Mouse (Mus musculus): ENCODE measurements at regions not wholly inside any gene's neighbourhood (a gene's known extent, or its start where the extent isn't known, plus 50 kb on each side); places are given as distances from the start of the nearest gene placed in this dataset.
"Not testable (repeated sequence)": the region's sequence is repeated elsewhere in the genome, so short reads cannot be mapped to it uniquely, and the experiment has no call there.

DNA sequence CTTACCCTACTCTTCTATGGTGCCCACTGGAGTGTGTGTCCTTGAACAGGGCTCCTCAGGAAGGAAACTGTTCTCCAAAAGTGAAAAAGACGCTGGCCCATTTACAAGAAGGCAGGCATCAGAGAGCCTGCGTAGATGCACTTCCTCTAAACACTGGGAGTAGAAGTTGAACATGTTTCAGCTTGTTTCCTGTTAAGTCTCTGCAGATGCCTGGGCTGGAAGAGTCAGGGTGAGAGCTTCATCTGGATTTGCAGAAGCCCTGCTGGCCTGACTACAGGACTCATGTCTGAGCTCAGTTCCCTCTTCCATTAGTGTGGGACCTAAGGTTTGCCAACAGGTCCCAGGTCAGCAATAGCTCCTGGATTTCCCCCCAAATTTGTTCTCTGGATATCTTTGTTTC lies 54.7 kb upstream of the Nlrp1b start:
- TF ChIP-seq POLR2A (IDR thresholded peaks at IDR 0.05; ENCODE audit: borderline replicate concordance, extremely low read depth, insufficient read depth, insufficient read length) = no peak
- ATAC-seq (ENCODE audit: low FRiP score, low read depth) (no peak), DNase-seq (ENCODE audit: low spot score) (no peak)
- Histone ChIP-seq H3K36me3 (ENCODE audit: control insufficient read depth, insufficient read depth, low read length) (no peaks in the 10 kb centered on the region), H3K27me3 (ENCODE audit: control insufficient read depth, insufficient read depth, low read length) (no peaks in the 10 kb centered on the region), H3K9ac (ENCODE audit: low read depth, low read length, severe bottlenecking) (no peak overlapping the region), H3K27ac (replicated peaks; ENCODE audit: low read depth, low read length) (no peak overlapping the region), H3K9me3 (ENCODE audit: control insufficient read depth, low read length) (no peaks in the 10 kb centered on the region), H3K4me1 (ENCODE audit: control insufficient read depth, insufficient read depth, low read length) (no peaks in the 10 kb centered on the region), H3K4me3 (replicated peaks; ENCODE audit: low read length) (no peak overlapping the region), H3K4me2 (replicated peaks; ENCODE audit: low read depth, low read length, severe bottlenecking) (no peak overlapping the region)
- WGBS = 77% methylated on average over 2 of the region's 2 CpGs

DNA sequence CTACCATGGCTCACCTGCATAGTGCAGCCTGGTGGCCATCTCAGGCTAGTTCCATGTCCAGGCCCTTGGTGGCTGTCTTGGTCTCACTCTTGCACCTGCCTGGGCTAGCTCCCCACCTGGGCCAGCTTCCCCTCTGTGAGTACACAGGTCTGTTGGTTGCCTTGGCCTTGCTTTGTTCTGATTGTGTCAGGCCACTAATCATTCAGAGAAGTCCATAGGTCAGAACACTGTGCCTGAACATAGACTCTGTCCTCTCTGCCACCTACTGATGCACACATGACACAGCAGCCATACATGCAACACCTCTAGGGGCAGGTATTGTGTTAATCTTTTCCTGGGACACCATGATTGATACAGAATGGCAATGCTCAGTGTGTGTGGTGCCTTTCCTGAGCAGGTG lies 57.7 kb upstream of the Nlrp1b start:
- not testable (repeated sequence) for H3K36me3 ChIP-seq (ENCODE audit: control insufficient read depth, insufficient read depth, low read length); H3K27me3 ChIP-seq (ENCODE audit: control insufficient read depth, insufficient read depth, low read length); H3K4me2 ChIP-seq (replicated peaks; ENCODE audit: low read depth, low read length, severe bottlenecking); ATAC-seq (ENCODE audit: low FRiP score, low read depth); H3K27ac ChIP-seq (replicated peaks; ENCODE audit: low read depth, low read length); H3K9me3 ChIP-seq (ENCODE audit: control insufficient read depth, low read length); H3K9ac ChIP-seq (ENCODE audit: low read depth, low read length, severe bottlenecking); H3K4me3 ChIP-seq (replicated peaks; ENCODE audit: low read length); DNase-seq (ENCODE audit: low spot score); H3K4me1 ChIP-seq (ENCODE audit: control insufficient read depth, insufficient read depth, low read length)

DNA sequence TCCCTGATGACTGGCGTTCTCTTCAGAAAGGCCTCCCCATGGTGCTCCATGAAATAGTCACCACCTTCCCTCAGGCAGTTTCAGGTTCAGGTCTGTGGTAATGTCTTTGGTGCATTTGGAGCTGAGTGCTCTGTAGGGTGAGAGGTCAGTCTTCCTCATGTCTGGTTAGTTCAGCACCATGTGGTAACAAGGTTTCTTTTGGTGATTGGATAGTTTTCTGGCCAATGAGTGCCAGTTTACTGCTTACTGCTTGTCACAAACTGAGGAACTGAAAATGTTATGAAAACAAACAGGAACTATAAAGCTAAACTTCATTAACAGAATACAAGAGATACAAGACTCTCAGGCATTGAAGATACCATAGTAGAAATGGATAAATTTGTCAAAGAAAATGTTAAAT lies 59.0 kb upstream of the Nlrp1b start:
- H3K9me3 ChIP-seq (ENCODE audit: control insufficient read depth, low read length) = no peaks in the 10 kb centered on the region
- no peak for TF ChIP-seq POLR2A (IDR thresholded peaks at IDR 0.05; ENCODE audit: borderline replicate concordance, extremely low read depth, insufficient read depth, insufficient read length)
- no peak overlapping the region for H3K4me3 ChIP-seq (replicated peaks; ENCODE audit: low read length)
- no peak for DNase-seq (ENCODE audit: low spot score)
- no peak overlapping the region for H3K9ac ChIP-seq (ENCODE audit: low read depth, low read length, severe bottlenecking)
- no peaks in the 10 kb centered on the region for H3K36me3 ChIP-seq (ENCODE audit: control insufficient read depth, insufficient read depth, low read length)
- no peak overlapping the region for H3K27ac ChIP-seq (replicated peaks; ENCODE audit: low read depth, low read length)
- no peak for ATAC-seq (ENCODE audit: low FRiP score, low read depth)
- H3K27me3 ChIP-seq (ENCODE audit: control insufficient read depth, insufficient read depth, low read length) = no peaks in the 10 kb centered on the region
- WGBS = 50% methylated on average over 1 of the region's 1 CpGs
- no peak overlapping the region for H3K4me2 ChIP-seq (replicated peaks; ENCODE audit: low read depth, low read length, severe bottlenecking)
- H3K4me1 ChIP-seq (ENCODE audit: control insufficient read depth, insufficient read depth, low read length) = no peaks in the 10 kb centered on the region

DNA sequence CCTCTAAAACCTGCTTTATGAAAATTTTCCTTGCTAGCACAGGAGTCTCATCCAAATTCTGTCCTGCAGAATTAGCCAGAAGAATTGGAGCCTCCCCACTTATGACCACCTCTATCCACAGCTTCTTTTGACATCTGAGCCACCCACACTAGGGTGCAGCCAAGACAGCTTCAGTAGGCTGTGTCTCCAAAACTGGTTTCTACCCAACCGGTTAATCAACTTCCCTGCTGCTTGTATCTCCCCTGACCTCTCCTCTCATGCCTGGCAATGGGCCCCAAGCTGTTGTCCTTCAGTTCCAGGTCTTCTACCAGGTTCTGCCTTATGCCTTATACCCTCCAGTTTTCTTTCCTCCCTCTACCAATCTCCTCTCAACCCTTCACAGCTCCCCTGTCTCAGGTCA lies 68.9 kb upstream of the Nlrp1b start:
- no peak for TF ChIP-seq POLR2A (IDR thresholded peaks at IDR 0.05; ENCODE audit: borderline replicate concordance, extremely low read depth, insufficient read depth, insufficient read length)
- no peaks in the 10 kb centered on the region for H3K4me1 ChIP-seq (ENCODE audit: control insufficient read depth, insufficient read depth, low read length)
- H3K9me3 ChIP-seq (ENCODE audit: control insufficient read depth, low read length) = no peaks in the 10 kb centered on the region
- no peak overlapping the region for H3K27ac ChIP-seq (replicated peaks; ENCODE audit: low read depth, low read length)
- no peak for ATAC-seq (ENCODE audit: low FRiP score, low read depth)
- no peaks in the 10 kb centered on the region for H3K36me3 ChIP-seq (ENCODE audit: control insufficient read depth, insufficient read depth, low read length)
- no peak overlapping the region for H3K4me3 ChIP-seq (replicated peaks; ENCODE audit: low read length)
- no peak overlapping the region for H3K4me2 ChIP-seq (replicated peaks; ENCODE audit: low read depth, low read length, severe bottlenecking)
- DNase-seq (ENCODE audit: low spot score) = no peak
- H3K9ac ChIP-seq (ENCODE audit: low read depth, low read length, severe bottlenecking) = no peak overlapping the region
- whole genome bisulfite sequencing = 88% methylated on average over 1 of the region's 1 CpGs
- H3K27me3 ChIP-seq (ENCODE audit: control insufficient read depth, insufficient read depth, low read length) = no peaks in the 10 kb centered on the region

DNA sequence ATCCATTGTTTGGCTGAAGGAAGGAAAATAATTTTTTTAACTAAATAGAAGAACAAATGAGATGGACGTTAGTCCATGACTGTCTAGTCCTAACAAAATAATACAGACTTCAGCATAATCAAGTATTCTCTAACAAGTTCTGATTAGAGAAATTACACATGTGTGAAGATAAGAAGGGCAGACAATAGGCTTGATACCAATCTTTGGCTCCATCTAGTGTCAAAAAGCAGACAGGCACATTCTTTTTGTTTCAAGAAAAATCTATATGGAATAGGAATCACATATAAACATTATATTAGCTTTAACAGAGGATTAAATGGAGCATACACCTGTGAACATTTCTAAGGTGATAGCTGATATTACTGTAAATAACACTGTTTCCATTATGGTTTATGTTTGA lies 92.9 kb upstream of the Nlrp1b start:
- no peaks in the 10 kb centered on the region for H3K4me1 ChIP-seq (ENCODE audit: control insufficient read depth, insufficient read depth, low read length)
- H3K4me3 ChIP-seq (replicated peaks; ENCODE audit: low read length) = no peak overlapping the region
- H3K9me3 ChIP-seq (ENCODE audit: control insufficient read depth, low read length) = no peaks in the 10 kb centered on the region
- no peak overlapping the region for H3K9ac ChIP-seq (ENCODE audit: low read depth, low read length, severe bottlenecking)
- no peaks in the 10 kb centered on the region for H3K27me3 ChIP-seq (ENCODE audit: control insufficient read depth, insufficient read depth, low read length)
- H3K27ac ChIP-seq (replicated peaks; ENCODE audit: low read depth, low read length) = no peak overlapping the region
- H3K4me2 ChIP-seq (replicated peaks; ENCODE audit: low read depth, low read length, severe bottlenecking) = no peak overlapping the region
- 47% methylated on average over 1 of the region's 1 CpGs for WGBS
- H3K36me3 ChIP-seq (ENCODE audit: control insufficient read depth, insufficient read depth, low read length) = no peaks in the 10 kb centered on the region
- DNase-seq (ENCODE audit: low spot score) (no peak), ATAC-seq (ENCODE audit: low FRiP score, low read depth) (no peak)
- no peak for TF ChIP-seq POLR2A (IDR thresholded peaks at IDR 0.05; ENCODE audit: borderline replicate concordance, extremely low read depth, insufficient read depth, insufficient read length)

DNA sequence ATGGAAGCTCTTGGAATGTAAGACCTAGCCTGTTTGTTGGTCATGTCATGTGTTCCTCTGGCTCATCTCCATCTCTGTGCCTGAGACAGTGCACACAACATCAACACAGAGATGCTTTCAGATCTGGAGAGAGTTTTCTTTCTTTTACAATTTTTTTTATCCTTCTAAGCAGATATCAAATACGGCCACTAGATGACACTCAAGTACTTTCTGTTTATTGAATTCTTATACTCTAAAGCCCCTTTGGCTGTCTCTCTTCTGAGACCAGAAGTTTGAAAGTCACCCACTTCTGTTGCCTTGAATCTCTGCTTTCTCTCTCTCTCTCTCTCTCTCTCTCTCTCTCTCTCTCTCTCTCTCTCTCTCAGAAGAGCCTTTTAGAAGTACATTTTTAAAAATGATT lies 106.9 kb upstream of the Nlrp1b start:
- peak; percentile 60 for DNase-seq (ENCODE audit: low spot score)
- Histone ChIP-seq H3K4me3 (replicated peaks; ENCODE audit: low read length) (no peak overlapping the region), H3K4me2 (replicated peaks; ENCODE audit: low read depth, low read length, severe bottlenecking) (no peak overlapping the region), H3K4me1 (ENCODE audit: control insufficient read depth, insufficient read depth, low read length) (no peaks in the 10 kb centered on the region), H3K9ac (ENCODE audit: low read depth, low read length, severe bottlenecking) (no peak overlapping the region), H3K27ac (replicated peaks; ENCODE audit: low read depth, low read length) (no peak overlapping the region), H3K9me3 (ENCODE audit: control insufficient read depth, low read length) (no peaks in the 10 kb centered on the region), H3K36me3 (ENCODE audit: control insufficient read depth, insufficient read depth, low read length) (no peaks in the 10 kb centered on the region), H3K27me3 (ENCODE audit: control insufficient read depth, insufficient read depth, low read length) (no peaks in the 10 kb centered on the region)
- no peak for ATAC-seq (ENCODE audit: low FRiP score, low read depth)
- 8% methylated on average over 1 of the region's 1 CpGs for WGBS
- TF ChIP-seq POLR2A (IDR thresholded peaks at IDR 0.05; ENCODE audit: borderline replicate concordance, extremely low read depth, insufficient read depth, insufficient read length) = no peak
